In genomic region chr4:32984242-32984641, GRCm38 (mm10) we compare ENCODE assay signal across 8 mouse cellular contexts. TPM values are rescaled to one million over a fixed set of nuclear protein-coding genes. Genes with fewer than 3 reads are reported as not detected.
A peak's percentile ranks its signal among the peaks of the same experiment; 100 is the strongest.
DNase-seq lines count a peak whose midpoint lies in the region; ATAC-seq and TF ChIP-seq lines count a peak whose summit lies in the region.

No protein-coding gene starts in this region.

- DNase-seq in heart, adult 2 months = no peak
- no peak for DNase-seq in heart, adult 8-10 months (ENCODE audit: low spot score)
- DNase-seq in naive thymus-derived CD4-positive, alpha-beta T cell, adult 2 months (ENCODE audit: low read depth) = peak; percentile 54

- H3ac ChIP-seq in C2C12 (ENCODE audit: control insufficient read depth, insufficient read length, low read depth) = no peak overlapping the region

- peak overlapping the region; percentile 82 for H3K27ac ChIP-seq in heart, adult 2 months
- H3K27ac ChIP-seq in embryonic facial prominence, embryonic 13.5 days = no peak overlapping the region
- no peak overlapping the region for H3K27ac ChIP-seq in intestine, embryonic 15.5 days

- no peak for TF ChIP-seq POLR2A in heart, adult 2 months (IDR thresholded peaks at IDR 0.05; ENCODE audit: insufficient read depth, low read depth, low read length)

- ATAC-seq in embryonic facial prominence, embryonic 13.5 days (ENCODE audit: insufficient number of reproducible peaks, insufficient read depth, low FRiP score, low TSS enrichment, low read depth) = no peak
- no peak for ATAC-seq in intestine, embryonic 15.5 days
- no peak for ATAC-seq in monocyte, adult 5-6 weeks (replicated peaks; ENCODE audit: insufficient number of reproducible peaks, low FRiP score, low TSS enrichment, poor library complexity, severe bottlenecking)
- ATAC-seq in granulocyte monocyte progenitor cell, adult 5-6 weeks (replicated peaks; ENCODE audit: poor library complexity, severe bottlenecking) = no peak

- peaks cover 7% of the 10 kb centered on the region for H3K27me3 ChIP-seq in heart, adult 2 months (ENCODE audit: control insufficient read depth, insufficient read depth, low read length)
- H3K27me3 ChIP-seq in C2C12 (ENCODE audit: control insufficient read depth, insufficient read depth, insufficient read length) = no peaks in the 10 kb centered on the region
- H3K27me3 ChIP-seq in embryonic facial prominence, embryonic 13.5 days = peaks cover 18% of the 10 kb centered on the region
- H3K27me3 ChIP-seq in intestine, embryonic 15.5 days (replicated peaks) = no peaks in the 10 kb centered on the region; the same call in 1 of the 2 replicates

- H3K79me2 ChIP-seq in heart, adult 2 months (replicated peaks; ENCODE audit: control insufficient read depth, insufficient read depth, low read length) = no peaks in the 10 kb centered on the region
- no peaks in the 10 kb centered on the region for H3K79me2 ChIP-seq in C2C12 (ENCODE audit: control insufficient read depth, insufficient read depth)

- no peaks in the 10 kb centered on the region for H3K9me3 ChIP-seq in embryonic facial prominence, embryonic 13.5 days
- H3K9me3 ChIP-seq in intestine, embryonic 15.5 days = no peaks in the 10 kb centered on the region

- H3K4me2 ChIP-seq in embryonic facial prominence, embryonic 13.5 days = peak overlapping the region; percentile 100
- H3K4me2 ChIP-seq in intestine, embryonic 15.5 days (replicated peaks) = peak overlapping the region; percentile 99

- peak overlapping the region; percentile 88 for H3K4me3 ChIP-seq in heart, adult 2 months
- peak overlapping the region; percentile 25 for H3K4me3 ChIP-seq in C2C12 (ENCODE audit: insufficient read depth, poor library complexity, severe bottlenecking)
- peak overlapping the region; percentile 74 for H3K4me3 ChIP-seq in embryonic facial prominence, embryonic 13.5 days
- H3K4me3 ChIP-seq in intestine, embryonic 15.5 days (replicated peaks) = peak overlapping the region; percentile 82

- H3K36me3 ChIP-seq in heart, adult 2 months (ENCODE audit: control insufficient read depth, insufficient read depth, low read length) = no peaks in the 10 kb centered on the region
- H3K36me3 ChIP-seq in C2C12 (ENCODE audit: control insufficient read depth, insufficient read depth) = no peaks in the 10 kb centered on the region
- H3K36me3 ChIP-seq in embryonic facial prominence, embryonic 13.5 days = no peaks in the 10 kb centered on the region
- no peaks in the 10 kb centered on the region for H3K36me3 ChIP-seq in intestine, embryonic 15.5 days

- no peak overlapping the region; the same call in 1 of the 2 replicates for H3K9ac ChIP-seq in heart, adult 2 months (ENCODE audit: low read depth, low read length)
- peak overlapping the region; percentile 80; the same call in 1 of the 2 replicates for H3K9ac ChIP-seq in embryonic facial prominence, embryonic 13.5 days
- H3K9ac ChIP-seq in intestine, embryonic 15.5 days = 0 out of 2 replicates have a peak overlapping the region, but pooled peaks have one; percentile 11

- intact Hi-C loops in heart, adult 2 months (cut with DNase I) = loop anchor here (5.0 kb wide), 1 partner anchor 33 kb away; no protein-coding TSS in a partner anchor

- TF ChIP-seq CTCF in heart, adult 2 months (IDR thresholded peaks at IDR 0.05) = no peak
- no peak for TF ChIP-seq CTCF in C2C12 (IDR thresholded peaks at IDR 0.05; ENCODE audit: control insufficient read depth, insufficient read depth, insufficient read length)

- 7% methylated on average over 13 of the region's 13 CpGs for WGBS in heart, adult 2 months
- WGBS in embryonic facial prominence, embryonic 13.5 days = under 1% methylated on average over 13 of the region's 13 CpGs
- 5% methylated on average over 13 of the region's 13 CpGs for WGBS in intestine, embryonic 15.5 days

- no peaks in the 10 kb centered on the region for H3K4me1 ChIP-seq in heart, adult 2 months (ENCODE audit: control insufficient read depth, insufficient read depth, low read length)
- peaks cover 16% of the 10 kb centered on the region for H3K4me1 ChIP-seq in embryonic facial prominence, embryonic 13.5 days
- H3K4me1 ChIP-seq in intestine, embryonic 15.5 days (replicated peaks) = peaks cover 16% of the 10 kb centered on the region

- no peaks in the 10 kb centered on the region for H3K79me3 ChIP-seq in C2C12 (ENCODE audit: low read depth)

- no peak for TF ChIP-seq EP300 in heart, adult 2 months (IDR thresholded peaks at IDR 0.05; ENCODE audit: insufficient read depth, low read depth, low read length)

TF ChIP-seq in C2C12, 6 proteins besides CTCF, POLR2A, EP300 and RAD21:
- TF ChIP-seq USF1 (IDR thresholded peaks at IDR 0.05; ENCODE audit: low read depth) (no peak), MYOG (IDR thresholded peaks at IDR 0.05; ENCODE audit: control insufficient read depth, extremely low read depth, insufficient read length) (no peak), MYOD1 (IDR thresholded peaks at IDR 0.05; ENCODE audit: control insufficient read depth, insufficient read length, low read depth) (no peak), CEBPB (IDR thresholded peaks at IDR 0.05; ENCODE audit: low read depth) (no peak), MAX (IDR thresholded peaks at IDR 0.05) (no peak), FOSL1 (IDR thresholded peaks at IDR 0.05; ENCODE audit: insufficient read depth, low read length, poor library complexity, severe bottlenecking) (no peak)

RNA-seq across cellular contexts. Expression of gene Rragd, which starts 1.4 kb away (rescaled TPM):
- total RNA-seq in heart, adult 2 months (2021) = 100 to 1,000 TPM in 1 of 2 experiments, 10 to 100 TPM in 1; 81.2 to 101 TPM
- 30.5 and 57.6 TPM in 2 replicates for polyA plus RNA-seq in heart, adult 2 months (2012; rRNA removed)
- total RNA-seq in heart, adult 8-10 months (2022) = 100 to 1,000 TPM in 3 of 4 experiments, 10 to 100 TPM in 1; 92.6 to 118 (median 111) TPM
- polyA plus RNA-seq in C2C12 (2012; fragmentation: generic; extraction: Trizol) = 4.9 TPM
- 8.2 and 9.9 TPM in 2 replicates for polyA plus RNA-seq in embryonic facial prominence, embryonic 13.5 days (2015; fragmentation: Nextera tagmentation; extraction: Ambion mirVana)
- polyA plus RNA-seq in intestine, embryonic 15.5 days (2015; fragmentation: Nextera tagmentation; extraction: Ambion mirVana) = 23.4 and 24.3 TPM in 2 replicates
- 0.19 to 0.64 TPM (median 0.29 TPM) in 3 replicates for total RNA-seq in monocyte, adult 5-6 weeks (2017)
- total RNA-seq in granulocyte monocyte progenitor cell, adult 5-6 weeks (2014; fragmentation: Nextera tagmentation) = not detected in 2 replicates
- total RNA-seq in granulocyte monocyte progenitor cell, adult 5-6 weeks (2017) = not detected in 2 replicates

RNA-seq across cellular contexts. Expression of gene Ankrd6, which starts 33.6 kb away (rescaled TPM):
- 1 to 10 TPM; 4.1 to 4.9 TPM for total RNA-seq in heart, adult 2 months (2021)
- 1.1 TPM in 2 replicates for polyA plus RNA-seq in heart, adult 2 months (2012; rRNA removed)
- total RNA-seq in heart, adult 8-10 months (2022) = 1 to 10 TPM; 4.0 to 6.2 (median 5.1) TPM
- 0.63 TPM for polyA plus RNA-seq in C2C12 (2012; fragmentation: generic; extraction: Trizol)
- 12.1 and 14.6 TPM in 2 replicates for polyA plus RNA-seq in embryonic facial prominence, embryonic 13.5 days (2015; fragmentation: Nextera tagmentation; extraction: Ambion mirVana)
- 4.0 and 4.1 TPM in 2 replicates for polyA plus RNA-seq in intestine, embryonic 15.5 days (2015; fragmentation: Nextera tagmentation; extraction: Ambion mirVana)
- total RNA-seq in monocyte, adult 5-6 weeks (2017) = not detected in 3 replicates
- total RNA-seq in granulocyte monocyte progenitor cell, adult 5-6 weeks (2014; fragmentation: Nextera tagmentation) = 0.62 and 0.82 TPM in 2 replicates
- total RNA-seq in granulocyte monocyte progenitor cell, adult 5-6 weeks (2017) = 0.26 and 0.98 TPM in 2 replicates

RNA-seq across cellular contexts. Expression of gene Ube2j1, which starts 47.0 kb away (rescaled TPM):
- 10 to 100 TPM; 40.8 to 41.9 TPM for total RNA-seq in heart, adult 2 months (2021)
- 14.1 and 20.1 TPM in 2 replicates for polyA plus RNA-seq in heart, adult 2 months (2012; rRNA removed)
- 10 to 100 TPM; 35.4 to 40.8 (median 39.8) TPM for total RNA-seq in heart, adult 8-10 months (2022)
- 42.7 TPM for polyA plus RNA-seq in C2C12 (2012; fragmentation: generic; extraction: Trizol)
- 34.1 and 35.2 TPM in 2 replicates for polyA plus RNA-seq in embryonic facial prominence, embryonic 13.5 days (2015; fragmentation: Nextera tagmentation; extraction: Ambion mirVana)
- polyA plus RNA-seq in intestine, embryonic 15.5 days (2015; fragmentation: Nextera tagmentation; extraction: Ambion mirVana) = 41.9 and 46.4 TPM in 2 replicates
- 58.3 to 78.3 TPM (median 74.0 TPM) in 3 replicates for total RNA-seq in monocyte, adult 5-6 weeks (2017)
- 40.3 and 41.6 TPM in 2 replicates for total RNA-seq in granulocyte monocyte progenitor cell, adult 5-6 weeks (2014; fragmentation: Nextera tagmentation)
- total RNA-seq in granulocyte monocyte progenitor cell, adult 5-6 weeks (2017) = 51.5 and 52.6 TPM in 2 replicates

Comparison
In these comparisons a context has a peak if more than half of its experiments do, and no peak if none do; other contexts are left out.
1. H3K4me3 ChIP-seq: peak in every context shown above with its lines; median percentile 88 in heart, adult 2 months; 82 in intestine, embryonic 15.5 days; 74 in embryonic facial prominence, embryonic 13.5 days; 25 in C2C12.
2. RNA of gene Rragd, which starts 1.4 kb away (total RNA-seq): 92.6 to 118 TPM in heart, adult 8-10 months and 81.2 to 101 TPM in heart, adult 2 months; 0.19 to 0.64 TPM in monocyte, adult 5-6 weeks and not detected in granulocyte monocyte progenitor cell, adult 5-6 weeks; every median in the first group is over 10 times any median in the second.